Mouse (Mus musculus): ENCODE measurements at regions not wholly inside any gene's neighbourhood (a gene's known extent, or its start where the extent isn't known, plus 50 kb on each side); places are given as distances from the start of the nearest gene placed in this dataset.
"Not testable (repeated sequence)": the region's sequence is repeated elsewhere in the genome, so short reads cannot be mapped to it uniquely, and the experiment has no call there.

DNA sequence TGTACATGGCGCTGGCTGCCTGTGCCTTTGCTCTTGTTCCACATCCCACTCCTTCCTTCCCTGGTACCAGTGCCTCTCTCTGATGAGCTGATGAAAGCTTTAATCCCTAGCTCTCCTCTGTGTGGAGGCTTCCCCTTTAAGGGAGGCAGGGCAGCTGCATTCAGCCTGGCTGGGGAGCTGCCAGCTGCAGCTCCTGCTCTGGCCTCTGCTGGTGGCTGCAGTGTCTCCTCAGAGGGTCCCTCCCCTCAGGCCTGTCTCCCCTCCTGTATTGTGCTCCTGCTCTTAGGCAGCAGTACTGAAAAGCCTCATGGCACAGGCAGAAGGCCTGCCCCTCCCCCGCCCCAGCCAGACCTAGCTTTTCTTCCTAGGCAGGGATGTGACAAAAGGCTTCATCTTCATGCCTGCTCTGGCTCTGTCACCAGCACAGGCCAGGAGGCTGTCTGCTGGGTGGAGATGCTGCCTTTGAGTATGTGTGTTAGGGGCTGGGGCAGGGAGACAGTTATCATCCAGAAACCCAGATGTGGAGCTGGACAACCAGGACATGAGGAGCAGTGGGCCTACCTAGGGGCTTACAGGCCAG is 97.7 kb upstream of the Zcchc13 start:
- DNase-seq (ENCODE audit: low spot score in 2 of 2) = peak in 1 of 2 experiments; percentile 35

DNA sequence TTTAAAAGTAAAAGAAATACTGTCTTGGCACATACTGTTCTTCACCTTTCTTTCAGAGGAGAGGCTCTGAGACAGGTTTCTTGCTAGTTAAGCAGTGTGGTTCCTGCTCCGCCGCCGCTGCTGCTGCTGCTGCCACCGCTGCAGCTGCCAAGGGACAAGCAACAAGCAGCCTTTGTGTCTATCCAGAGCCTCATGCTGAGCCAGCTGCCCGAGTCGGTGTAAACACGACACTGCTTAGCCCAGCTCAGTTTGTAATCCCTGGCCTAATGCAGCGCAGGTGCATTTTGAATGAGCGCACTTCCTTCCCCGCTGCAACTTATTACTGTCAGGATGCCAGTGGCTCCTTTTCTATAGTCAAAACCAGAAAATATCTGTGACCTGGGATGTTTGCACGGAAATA is 97.1 kb upstream of the Zcchc13 start:
- DNase-seq (ENCODE audit: low spot score in 2 of 2) = no peak

DNA sequence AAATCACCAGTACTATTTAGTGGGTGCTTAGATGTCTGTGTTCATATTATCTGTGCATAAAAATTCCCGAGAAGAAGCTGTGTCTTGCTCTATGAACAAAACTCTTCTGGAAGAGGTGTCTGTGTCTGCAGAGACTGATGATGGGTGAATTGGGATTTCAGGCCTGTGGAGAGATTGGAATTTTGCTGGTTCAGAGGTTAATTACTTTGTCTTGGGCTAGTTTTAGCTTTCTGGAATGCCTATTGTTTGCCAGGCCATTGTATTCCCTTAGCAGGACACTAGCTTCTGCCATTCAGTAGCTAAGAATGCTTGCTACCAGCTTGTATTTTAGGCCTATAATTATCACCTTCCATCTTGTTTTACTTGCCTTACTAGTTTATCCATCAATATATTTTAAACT is 96.6 kb upstream of the Zcchc13 start:
- DNase-seq (ENCODE audit: low spot score in 2 of 2) = no peak

DNA sequence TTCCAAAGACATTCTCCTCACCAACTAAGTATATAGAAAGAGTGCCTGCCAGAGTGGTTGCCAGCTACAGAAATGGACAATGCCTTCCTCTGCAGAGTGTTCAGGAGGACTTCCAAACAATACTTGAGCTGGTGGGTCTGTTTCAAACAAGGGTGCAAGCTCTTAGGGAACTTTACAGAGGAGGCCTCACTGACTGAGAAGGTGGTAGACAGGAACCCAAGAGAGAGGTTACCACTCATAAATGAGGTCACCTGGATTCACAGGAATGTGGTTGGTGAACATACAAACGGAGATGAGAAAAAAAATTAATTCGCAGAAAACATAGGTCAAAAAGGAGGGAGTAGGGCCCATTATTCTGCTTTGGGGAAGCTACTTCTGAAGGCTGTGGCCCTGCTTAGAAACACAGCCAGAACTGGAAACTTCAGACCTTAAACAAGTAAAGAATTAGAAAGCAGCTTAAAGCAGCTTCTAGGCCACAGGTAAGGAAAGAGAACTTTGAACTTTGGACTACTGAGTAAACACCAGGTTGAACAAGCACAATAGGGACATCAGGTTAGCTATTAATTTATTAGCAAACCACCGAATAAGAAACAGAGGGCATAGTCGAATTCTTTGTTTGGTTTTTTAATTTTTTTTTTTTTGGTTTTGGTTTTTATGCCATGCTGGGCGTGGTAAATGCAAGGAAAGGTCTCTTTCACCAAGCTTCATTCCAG is 83.7 kb upstream of the Zcchc13 start:
- no peak for DNase-seq (ENCODE audit: low spot score in 2 of 2)

DNA sequence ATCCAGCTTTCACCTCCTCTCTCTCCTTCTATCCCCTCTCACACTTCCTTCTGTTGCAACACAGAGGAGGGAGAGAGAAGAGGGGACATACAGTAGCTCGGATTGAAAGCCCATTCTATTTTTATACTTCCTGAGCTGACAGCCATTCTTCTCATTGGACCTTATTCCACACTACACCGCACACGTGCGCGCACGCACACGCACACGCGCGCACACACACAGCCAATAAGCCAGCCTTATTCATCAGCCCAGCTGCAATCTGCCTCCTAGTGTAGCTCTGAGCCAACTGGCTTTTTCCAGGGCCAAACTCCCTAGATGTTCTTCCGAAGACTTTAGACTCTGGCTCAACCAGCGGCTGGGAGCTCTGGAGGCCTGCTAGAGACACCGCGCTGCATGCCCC is 79.1 kb upstream of the Zcchc13 start:
- DNase-seq (ENCODE audit: low spot score in 2 of 2) = no peak

DNA sequence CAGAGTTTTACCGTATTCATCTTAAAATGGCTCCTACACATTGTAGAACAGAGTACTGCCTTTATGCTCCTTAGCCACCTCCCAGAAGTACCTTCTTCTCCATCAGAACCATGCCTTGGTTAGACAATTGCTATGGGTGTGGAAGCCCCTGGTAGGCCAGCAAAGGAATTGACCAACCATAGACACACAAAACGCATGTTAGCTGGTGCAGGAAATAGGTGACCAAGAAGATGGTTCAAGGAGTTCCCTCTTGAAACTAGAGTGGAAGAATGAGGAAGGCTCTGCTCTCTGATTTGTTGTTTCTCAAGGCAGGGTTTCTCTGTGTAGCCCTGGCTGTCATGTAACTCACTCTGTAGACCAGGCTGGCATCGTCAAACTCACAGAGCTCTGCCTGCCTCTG is 77.2 kb upstream of the Zcchc13 start:
- no peak for DNase-seq (ENCODE audit: low spot score in 2 of 2)

DNA sequence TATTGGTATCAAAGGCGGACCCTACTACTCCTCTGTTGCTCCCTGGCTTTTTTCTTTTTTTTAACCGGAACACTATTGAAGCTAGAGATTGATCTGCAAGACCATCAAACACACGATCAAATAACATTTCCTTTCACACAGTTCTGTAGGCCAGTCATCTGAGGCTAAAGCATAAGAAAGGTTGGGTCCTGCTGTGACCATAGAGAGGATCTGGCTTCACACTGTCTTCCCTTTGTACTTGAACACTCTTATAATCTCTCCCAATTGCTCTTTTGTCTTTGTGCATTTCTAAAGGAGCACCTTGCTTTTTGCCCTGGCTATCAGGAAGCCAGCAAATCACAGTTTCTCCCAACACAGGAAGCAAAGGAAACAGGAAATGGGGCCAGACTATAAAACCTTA is 76.8 kb upstream of the Zcchc13 start:
- no peak for DNase-seq (ENCODE audit: low spot score in 2 of 2)

DNA sequence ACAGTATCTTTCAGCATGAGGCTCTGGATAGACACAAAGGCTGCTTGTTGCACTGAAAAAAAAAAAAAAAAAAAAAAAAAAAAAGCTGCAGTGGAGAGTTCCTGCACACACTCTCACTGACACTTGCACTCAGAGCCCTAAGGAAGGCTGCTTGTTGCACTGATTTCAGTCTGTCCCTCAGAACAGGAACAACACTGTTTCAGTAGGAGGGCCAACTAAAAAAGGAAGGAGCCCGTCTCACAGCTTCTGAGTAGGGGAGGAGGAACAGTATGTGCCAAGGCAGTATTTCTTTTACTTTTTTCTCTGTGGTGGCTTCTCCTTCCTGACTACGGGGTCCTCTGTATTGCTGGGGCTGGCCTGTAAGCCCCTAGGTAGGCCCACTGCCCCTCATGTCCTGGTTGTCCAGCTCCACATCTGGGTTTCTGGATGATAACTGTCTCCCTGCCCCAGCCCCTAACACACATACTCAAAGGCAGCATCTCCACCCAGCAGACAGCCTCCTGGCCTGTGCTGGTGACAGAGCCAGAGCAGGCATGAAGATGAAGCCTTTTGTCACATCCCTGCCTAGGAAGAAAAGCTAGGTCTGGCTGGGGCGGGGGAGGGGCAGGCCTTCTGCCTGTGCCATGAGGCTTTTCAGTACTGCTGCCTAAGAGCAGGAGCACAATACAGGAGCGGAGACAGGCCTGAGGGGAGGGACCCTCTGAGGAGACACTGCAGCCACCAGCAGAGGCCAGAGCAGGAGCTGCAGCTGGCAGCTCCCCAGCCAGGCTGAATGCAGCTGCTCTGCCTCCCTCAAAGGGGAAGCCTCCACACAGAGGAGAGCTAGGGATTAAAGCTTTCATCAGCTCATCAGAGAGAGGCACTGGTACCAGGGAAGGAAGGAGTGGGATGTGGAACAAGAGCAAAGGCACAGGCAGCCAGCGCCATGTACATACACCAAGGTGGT is 75.1 kb upstream of the Zcchc13 start:
- not testable (repeated sequence) for DNase-seq (ENCODE audit: low spot score in 2 of 2)

DNA sequence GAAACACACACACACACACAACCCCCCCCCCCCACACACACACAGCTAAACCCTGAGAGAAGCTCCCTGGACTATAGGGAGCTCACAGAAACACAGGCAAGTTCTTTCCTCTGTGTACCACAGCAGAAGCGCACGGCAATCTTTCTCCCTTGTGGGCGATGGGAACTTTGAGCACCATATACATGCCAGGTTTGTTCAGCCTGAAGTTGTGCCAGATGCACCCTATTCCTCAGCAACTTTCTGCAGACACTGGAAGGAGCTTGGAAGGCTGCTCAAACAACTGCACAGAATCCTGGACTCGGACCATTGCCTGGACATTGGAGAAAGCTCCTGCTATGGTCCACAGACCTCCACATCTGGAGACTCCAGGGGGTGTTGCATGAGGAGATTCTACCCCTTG is 74.3 kb upstream of the Zcchc13 start:
- DNase-seq (ENCODE audit: low spot score in 2 of 2) = no peak

DNA sequence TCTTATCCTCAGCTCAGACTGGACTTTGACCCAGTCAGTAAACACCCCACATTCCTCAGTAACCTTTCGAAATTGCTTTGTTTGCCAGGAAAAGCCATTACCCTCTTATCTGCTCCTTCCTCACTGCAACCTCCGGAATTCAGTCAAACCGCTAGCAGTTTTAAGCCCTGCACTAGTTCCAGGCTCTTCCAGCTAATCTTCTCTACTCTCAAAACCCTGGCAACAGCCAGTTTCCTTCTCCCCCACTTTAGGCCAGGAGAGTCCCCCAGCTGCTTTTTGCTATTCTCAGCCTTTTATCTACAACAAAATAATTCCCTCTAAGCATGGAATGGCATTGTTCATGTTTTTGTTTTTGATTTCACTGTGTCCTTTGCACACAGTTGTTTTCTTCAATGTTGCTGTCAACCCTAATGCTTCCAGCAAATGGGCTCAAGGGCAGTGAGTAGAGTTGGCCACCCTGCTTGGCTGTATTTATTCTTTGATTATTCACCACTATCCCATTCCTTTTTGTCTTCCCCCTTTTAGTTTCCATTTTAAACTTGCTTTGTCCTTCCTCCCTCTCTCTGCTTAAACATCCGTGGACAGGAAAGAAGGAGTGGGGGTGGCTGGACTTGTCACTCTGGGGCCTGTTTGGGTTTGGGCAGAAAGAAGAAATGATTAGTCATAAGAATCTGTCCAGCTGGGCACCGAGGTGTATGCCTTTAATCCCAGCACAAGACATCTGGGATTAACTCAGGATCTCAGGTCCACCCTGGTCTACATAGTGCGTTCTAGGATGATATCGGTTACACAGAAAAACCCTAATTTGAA is 73.5 kb upstream of the Zcchc13 start:
- no peak for DNase-seq (ENCODE audit: low spot score in 2 of 2)

DNA sequence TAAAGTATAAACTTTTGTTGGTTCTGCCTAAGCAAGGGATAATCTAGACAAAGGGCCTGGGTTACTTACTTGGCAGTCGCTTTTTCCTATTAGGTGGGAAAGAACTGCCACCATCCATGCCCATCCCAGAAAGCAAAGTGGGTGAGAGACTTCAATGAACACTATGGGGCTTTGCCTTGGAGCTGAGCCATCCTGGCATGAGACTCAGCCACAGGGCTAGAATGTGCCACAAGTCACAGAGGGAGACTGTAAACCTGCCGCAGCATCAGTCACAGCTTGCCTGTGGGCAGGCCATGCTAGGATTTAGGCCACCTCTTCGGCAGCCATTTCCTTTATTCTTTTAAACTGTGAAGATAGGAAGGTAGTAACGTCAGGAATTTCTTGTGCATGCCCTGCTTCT is 72.9 kb upstream of the Zcchc13 start:
- no peak for DNase-seq (ENCODE audit: low spot score in 2 of 2)

DNA sequence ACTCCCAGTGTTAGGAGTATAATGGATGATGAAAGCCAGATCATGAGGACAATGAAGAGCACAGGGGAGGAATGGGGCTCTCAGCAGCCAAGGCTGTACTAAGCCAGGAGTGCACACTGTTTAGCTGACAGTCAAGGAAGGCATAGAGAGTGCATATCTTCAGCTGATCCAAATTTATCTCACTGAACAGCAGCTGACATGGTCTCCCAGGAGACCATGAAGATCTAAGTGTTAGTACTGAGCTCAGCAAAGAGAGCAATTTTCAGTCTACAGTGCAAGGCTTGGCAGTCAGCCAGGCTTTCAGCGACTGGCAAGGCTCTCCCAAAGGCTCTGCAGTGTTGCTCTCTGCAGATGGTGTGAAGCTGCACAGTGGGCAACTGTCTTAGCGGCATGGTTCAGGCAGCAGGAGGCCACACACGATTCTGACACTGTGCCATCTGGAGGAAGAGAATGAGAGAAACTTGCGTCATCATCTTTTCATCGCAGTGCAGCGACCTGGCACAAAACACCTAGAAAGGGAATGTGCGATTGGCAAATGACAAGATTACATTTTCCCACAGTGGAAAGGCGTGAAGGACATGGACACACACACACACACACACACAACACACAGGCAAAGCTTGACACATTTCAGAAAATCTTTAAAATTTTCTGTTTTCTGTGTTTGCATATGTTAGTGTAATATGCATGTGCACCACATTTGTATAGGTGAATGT is 66.7 kb upstream of the Zcchc13 start:
- DNase-seq (ENCODE audit: low spot score in 2 of 2) = peak; percentile 60 to 87

DNA sequence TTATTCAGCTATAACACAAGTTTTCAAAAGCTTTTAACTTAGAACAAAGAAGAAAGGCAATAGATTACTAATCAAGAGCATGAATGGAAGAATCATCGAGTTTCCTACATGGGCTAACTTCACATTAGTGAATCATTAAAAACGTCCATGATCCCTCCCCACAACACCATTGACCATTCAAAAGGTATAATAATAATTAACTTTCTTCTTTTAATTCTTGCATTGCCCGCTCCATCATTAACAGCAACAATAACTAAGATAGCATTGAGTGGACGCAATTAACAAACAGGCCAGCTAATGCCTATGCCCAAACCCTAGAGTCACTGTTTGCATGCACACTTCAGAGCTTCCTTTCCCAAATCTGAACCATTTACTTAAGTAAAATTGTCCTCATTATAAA is 57.0 kb upstream of the Zcchc13 start:
- no peak for DNase-seq (ENCODE audit: low spot score in 2 of 2)

DNA sequence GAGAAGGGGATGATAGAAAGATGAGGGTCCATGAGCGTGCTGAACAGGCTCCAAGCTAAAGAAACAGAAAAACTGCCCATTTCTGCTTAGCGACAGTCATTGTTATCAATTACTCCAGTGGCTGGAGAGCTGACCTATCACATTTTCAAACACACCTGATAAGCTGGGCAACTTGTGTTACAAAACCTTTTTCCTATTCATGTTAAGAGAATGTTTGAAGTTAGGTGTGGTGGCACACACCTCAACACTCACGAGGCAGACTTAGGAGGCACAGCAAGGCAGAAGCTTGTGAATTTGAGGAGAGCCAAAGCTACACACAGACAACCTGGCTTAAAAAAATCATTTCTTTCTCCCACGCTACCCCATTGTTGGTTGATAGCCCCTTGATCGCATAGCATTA is 50.9 kb upstream of the Zcchc13 start:
- no peak for DNase-seq (ENCODE audit: low spot score in 2 of 2)

Measured in frontal cortex, postnatal 25 days (tissue).